Mouse (Mus musculus) cerebellum, adult 2 months (tissue): ENCODE data around the gene Btn1a1.

ENCODE experiments used
- CTCF ChIP-seq: fragments of 200-500 bp; IDR thresholded peaks from 2 replicates; pipeline ENCODE4 v1.5.1; 2011; ENCODE audit warnings: low read depth, mild to moderate bottlenecking, control low read depth, low read length, moderate library complexity, borderline replicate concordance; ENCODE audit not compliant: insufficient read depth
- POLR2A ChIP-seq: fragments of 200-500 bp; IDR thresholded peaks from 2 replicates; pipeline ENCODE4 v1.6.1; 2011; ENCODE audit warnings: low read length, control low read depth, borderline replicate concordance; ENCODE audit not compliant: insufficient read depth

DNA sequence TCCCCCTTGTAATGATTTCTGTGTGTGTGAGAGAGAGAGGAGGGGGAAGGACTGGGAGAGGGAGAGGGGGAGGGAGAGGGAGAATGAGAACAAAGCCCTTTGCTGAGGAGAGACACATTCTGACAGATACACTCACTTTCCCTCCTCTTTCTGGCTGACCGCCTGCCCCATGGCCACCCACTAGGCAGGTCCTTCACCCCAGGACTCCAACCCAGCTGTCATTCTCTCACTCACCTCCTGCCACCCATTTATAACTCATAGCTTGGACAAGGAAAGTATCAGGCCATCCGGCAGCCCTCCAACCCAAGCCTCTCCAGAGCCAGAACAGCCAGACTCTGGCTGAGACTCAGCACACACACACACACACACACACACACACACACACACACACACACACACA, 10.0 kb upstream of the Btn1a1 start:
- TF ChIP-seq CTCF (no peak), POLR2A (no peak)
